Mouse (Mus musculus) heart, adult 8-10 months (tissue): ENCODE results near the gene Rab35. TPM values are rescaled to one million over a fixed set of nuclear protein-coding genes. Genes with fewer than 3 reads are reported as not detected.

Experiments
- microRNA-seq: library from miRNA; unstranded; fragments of <30 nt; microRNA quantifications from one replicate; pipeline ENCODE4 v1.2.0, GENCODE M21; 2022
- total RNA-seq, 4 experiments: library from RNA; stranded (reverse); gene quantifications; 2 replicates each; pipeline ENCODE4 v1.2.4; 2022

Gene Rab35
- total RNA-seq, 4 experiments from 2014 or later = 42.0 to 48.0 (median 44.0) TPM

Small RNA genes within 50 kb of the gene (microRNA-seq; reads per million reads assigned to microRNA genes)
- gene Mir7030 = not detected

Other genes starting within 250 kb of the Rab35 start
- under 1 TPM; 0.16 to 0.52 (median 0.25) TPM for gene Msi1, start 202.3 kb upstream of the Rab35 start, total RNA-seq
- gene Pla2g1b, start 165.6 kb upstream of the Rab35 start, total RNA-seq = not detected
- 10 to 100 TPM; 17.9 to 21.4 (median 19.6) TPM for gene Sirt4, start 147.2 kb upstream of the Rab35 start, total RNA-seq
- gene Pxn, start 125.2 kb upstream of the Rab35 start, total RNA-seq = 10 to 100 TPM; 31.2 to 43.4 (median 34.1) TPM
- gene Rplp0, start 72.4 kb upstream of the Rab35 start, total RNA-seq = 100 to 1,000 TPM; 591 to 710 (median 629) TPM
- gene Gcn1l1, start 66.7 kb upstream of the Rab35 start, total RNA-seq = 10 to 100 TPM; 35.7 to 41.6 (median 39.3) TPM
- gene Bicdl1, start 99.7 kb downstream of the Rab35 start, total RNA-seq = 1 to 10 TPM; 6.2 to 8.9 (median 8.3) TPM
- gene Cit, start 213.4 kb downstream of the Rab35 start, total RNA-seq = 1 to 10 TPM; 1.1 to 1.6 (median 1.3) TPM